Mouse (Mus musculus): ENCODE measurements around the gene Pgrmc2. TPM values are rescaled to one million over a fixed set of nuclear protein-coding genes. Genes with fewer than 3 reads are reported as not detected.

Gene Pgrmc2
- total RNA-seq (2012; rRNA removed) (23.2 and 23.8 TPM in 2 replicates), polyA plus RNA-seq (2012; ENCODE audit: insufficient read depth in 1 of 2, insufficient read length in 2 of 2, low read depth in 1 of 2, low replicate concordance in 2 of 2, missing spikeins in 1 of 2) (10 to 100 TPM in 1 of 2 experiments, not detected in 1; 52.8 TPM)

GRCm38 (mm10) chr3:41082885-41083789 is at the start of gene Pgrmc2:
Pgrmc2 (minus strand) TSS chr3:41083046.
- Histone ChIP-seq H3K27me3 (ENCODE audit: control insufficient read depth in 1 of 2, insufficient read depth in 2 of 2, low read length in 2 of 2) (no peaks in the 10 kb centered on the region), H3K9ac (ENCODE audit: control insufficient read depth, low read depth, low read length, poor library complexity, severe bottlenecking) (peak within 1 kb of the TSS; percentile 98), H3K79me2 (ENCODE audit: control insufficient read depth, insufficient read depth, low read length, poor library complexity) (peaks cover 27% of the 10 kb centered on the region), H3K9me3 (replicated peaks; ENCODE audit: insufficient read depth, low read length) (no peaks in the 10 kb centered on the region), H3K36me3 (ENCODE audit: control insufficient read depth in 1 of 2, insufficient read depth in 2 of 2, low read length in 2 of 2) (peaks cover 0 to 17% of the 10 kb centered on the region in 2 experiments; a peak in 2 of 4 replicates), H3K4me3 (ENCODE audit: control insufficient read depth in 1 of 2, insufficient read depth in 1 of 2, low read depth in 2 of 2, low read length in 2 of 2) (peak within 1 kb of the TSS; percentile 94), H3K4me1 (ENCODE audit: control insufficient read depth in 1 of 2, insufficient read depth in 2 of 2, low read length in 2 of 2) (peaks cover 0 to 11% of the 10 kb centered on the region in 2 experiments; a peak in 3 of 4 replicates), H3K27ac (ENCODE audit: control insufficient read depth, low read depth, low read length) (peak within 1 kb of the TSS; percentile 83)
- peak; percentile 99 for DNase-seq (ENCODE audit: low read depth, low spot score)
- TF ChIP-seq MAFK (IDR thresholded peaks at IDR 0.05; ENCODE audit: borderline replicate concordance, low read depth, low read length), result no peak
- TF ChIP-seq USF1 (IDR thresholded peaks at IDR 0.05; ENCODE audit: low read depth, low read length), result peak; percentile 95
- no peak; the same call in 1 of the 2 replicates for TF ChIP-seq TBP (IDR thresholded peaks at IDR 0.05; ENCODE audit: low read depth, low read length)
- no peak for TF ChIP-seq ZC3H11A (IDR thresholded peaks at IDR 0.05; ENCODE audit: low read depth, low read length)
- no peak; the same call in 1 of the 2 replicates for TF ChIP-seq ETS1 (IDR thresholded peaks at IDR 0.05; ENCODE audit: low read depth, low read length)
- no peak; the same call in 1 of the 2 replicates for TF ChIP-seq UBTF (IDR thresholded peaks at IDR 0.05; ENCODE audit: borderline replicate concordance, insufficient read depth, low read depth, low read length)
- no peak for TF ChIP-seq RAD21 (IDR thresholded peaks at IDR 0.05; ENCODE audit: low read depth, low read length)
- no peak for TF ChIP-seq GATA1 (IDR thresholded peaks at IDR 0.05; ENCODE audit: low read depth, low read length)
- no peak for TF ChIP-seq KAT2A (conservative IDR thresholded peaks at IDR 0.05; ENCODE audit: low read depth, low read length)
- TF ChIP-seq MEF2A (IDR thresholded peaks at IDR 0.05; ENCODE audit: extremely low read depth, insufficient replicate concordance, low read depth, low read length, poor library complexity, severe bottlenecking), result no peak
- peak in 1 of 3 experiments; percentile 16; a peak in 1 of 6 replicates for TF ChIP-seq CTCF (IDR thresholded peaks at IDR 0.05 in 2 of 3, conservative IDR thresholded peaks at IDR 0.05 in 1 of 3; ENCODE audit: control insufficient read depth in 1 of 3, insufficient read depth in 1 of 3, low read depth in 2 of 3, low read length in 3 of 3, poor library complexity in 1 of 3, severe bottlenecking in 1 of 3)
- TF ChIP-seq CHD1 (IDR thresholded peaks at IDR 0.05; ENCODE audit: low read depth, low read length), result no peak
- peak; percentile 91; the same call in 1 of the 2 replicates for TF ChIP-seq MAZ (IDR thresholded peaks at IDR 0.05; ENCODE audit: low read depth, low read length)
- no peak for TF ChIP-seq ZNF384 (IDR thresholded peaks at IDR 0.05; ENCODE audit: low read depth, low read length)
- no peak for TF ChIP-seq GABPA (IDR thresholded peaks at IDR 0.05; ENCODE audit: low read depth, low read length)
- no peak for TF ChIP-seq EP300 (IDR thresholded peaks at IDR 0.05; ENCODE audit: low read depth in 1 of 2, low read length in 2 of 2)
- TF ChIP-seq RCOR1 (IDR thresholded peaks at IDR 0.05; ENCODE audit: low read depth, low read length), result no peak
- no peak for TF ChIP-seq SMC3 (IDR thresholded peaks at IDR 0.05; ENCODE audit: low read depth, low read length)
- peak; percentile 97 to 98 for TF ChIP-seq POLR2A (IDR thresholded peaks at IDR 0.05; ENCODE audit: control insufficient read depth in 1 of 2, insufficient read depth in 1 of 2, low read depth in 1 of 2, low read length in 2 of 2, poor library complexity in 1 of 2)
- peak; percentile 46 for TF ChIP-seq ELF1 (IDR thresholded peaks at IDR 0.05; ENCODE audit: low read depth, low read length)
- TF ChIP-seq NELFE (IDR thresholded peaks at IDR 0.05; ENCODE audit: low read depth, low read length), result peak; percentile 98
- peak; percentile 91 for TF ChIP-seq POLR2AphosphoS2 (IDR thresholded peaks at IDR 0.05; ENCODE audit: low read length)
- TF ChIP-seq POLR2AphosphoS5 (IDR thresholded peaks at IDR 0.05; ENCODE audit: borderline replicate concordance, low read depth, low read length), result no peak
- peak; percentile 48; the same call in 1 of the 2 replicates for TF ChIP-seq BHLHE40 (IDR thresholded peaks at IDR 0.05; ENCODE audit: borderline replicate concordance, low read depth, low read length)
- TF ChIP-seq JUND (IDR thresholded peaks at IDR 0.05; ENCODE audit: low read depth, low read length), result no peak
- TF ChIP-seq TAL1 (IDR thresholded peaks at IDR 0.05; ENCODE audit: low read length), result no peak
- no peak for TF ChIP-seq ZKSCAN1 (IDR thresholded peaks at IDR 0.05; ENCODE audit: low read depth, low read length)
- peak; percentile 39; the same call in 1 of the 2 replicates for TF ChIP-seq E2F4 (IDR thresholded peaks at IDR 0.05; ENCODE audit: borderline replicate concordance, low read depth, low read length)
- no peak for TF ChIP-seq CHD2 (IDR thresholded peaks at IDR 0.05; ENCODE audit: low read length)
- TF ChIP-seq ZMIZ1 (IDR thresholded peaks at IDR 0.05; ENCODE audit: low read depth, low read length), result peak; percentile 92
- TF ChIP-seq NRF1 (IDR thresholded peaks at IDR 0.05; ENCODE audit: insufficient read depth, low read depth, low read length, poor library complexity, severe bottlenecking), result peak; percentile 94
- TF ChIP-seq TCF12 (IDR thresholded peaks at IDR 0.05; ENCODE audit: low read depth, low read length), result peak; percentile 33; the same call in 1 of the 2 replicates
- peak; percentile 76; the same call in 1 of the 2 replicates for TF ChIP-seq MYC (IDR thresholded peaks at IDR 0.05; ENCODE audit: low read depth, low read length)
- TF ChIP-seq SIN3A (IDR thresholded peaks at IDR 0.05; ENCODE audit: low read length), result peak; percentile 80

Measured in MEL (cell line).